Mouse (Mus musculus) midbrain, postnatal 0 days (tissue): ENCODE data around the gene Limd1. TPM values are rescaled to one million over a fixed set of nuclear protein-coding genes. Genes with fewer than 3 reads are reported as not detected.

Source experiments
- ATAC-seq: fragments of 200-750 bp; cut with Nextera tagmentation; 2 replicates; pipeline ENCODE4 v1.8.0; 2017; ENCODE audit warnings: moderate number of reproducible peaks, mild to moderate bottlenecking, moderate TSS enrichment, moderate library complexity; ENCODE audit not compliant: low FRiP score
- DNase-seq: peaks from one replicate; pipeline ENCODE4 v3.0.0-alpha.2; 2015; ENCODE audit warnings: low spot score
- H3K27ac ChIP-seq: fragments of 300-500 bp; sonication (generic); 2 replicates; pipeline ENCODE4 v1.5.1; 2014; ENCODE audit warnings: low read depth, mild to moderate bottlenecking, low read length, mixed read lengths
- H3K27me3 ChIP-seq: fragments of 300-500 bp; sonication (generic); 2 replicates; pipeline ENCODE4 v1.6.1; 2014; ENCODE audit warnings: low read length, control low read depth, mixed read lengths; ENCODE audit not compliant: insufficient read depth
- H3K36me3 ChIP-seq: fragments of 300-500 bp; sonication (generic); 2 replicates; pipeline ENCODE4 v1.6.1; 2014; ENCODE audit warnings: low read length, control low read depth, mixed read lengths; ENCODE audit not compliant: insufficient read depth
- H3K4me1 ChIP-seq: fragments of 300-500 bp; sonication (generic); 2 replicates; pipeline ENCODE4 v1.6.1; 2014; ENCODE audit warnings: mild to moderate bottlenecking, control low read depth, antibody characterized with exemption, low read length, mixed read lengths; ENCODE audit not compliant: insufficient read depth
- H3K4me2 ChIP-seq: fragments of 300-500 bp; sonication (generic); 2 replicates; pipeline ENCODE4 v1.6.1; 2014; ENCODE audit warnings: low read depth, mild to moderate bottlenecking, low read length, mixed read lengths; ENCODE audit not compliant: poor library complexity, severe bottlenecking
- H3K4me3 ChIP-seq: fragments of 300-500 bp; sonication (generic); 2 replicates; pipeline ENCODE4 v1.5.1; 2014; ENCODE audit warnings: low read depth, mild to moderate bottlenecking, low read length, moderate library complexity
- H3K9ac ChIP-seq: fragments of 300-500 bp; sonication (generic); replicated peaks from 2 replicates; pipeline ENCODE4 v1.6.1; 2014; ENCODE audit warnings: mild to moderate bottlenecking, low read length, moderate library complexity, mixed read lengths; ENCODE audit not compliant: poor library complexity, severe bottlenecking
- H3K9me3 ChIP-seq: fragments of 300-500 bp; sonication (generic); 2 replicates; pipeline ENCODE4 v1.6.1; 2016; ENCODE audit warnings: low read length, control low read depth
- CTCF ChIP-seq: IDR thresholded peaks from 2 replicates; pipeline ENCODE4 v1.5.1; 2016; ENCODE audit warnings: antibody characterized with exemption, mild to moderate bottlenecking
- WGBS: fragments of 180-500 bp; shearing (Covaris S2); extraction: QIAGEN DNeasy Blood & Tissue Kit; methylation state at CpG from one replicate; pipeline ENCODE4 v1.1.7; 2014; 5-methylcytosine and 5-hydroxymethylcytosine counted together
- polyA plus RNA-seq: library from polyadenylated mRNA; unstranded; fragments of >200 nt; fragmentation: Nextera tagmentation; extraction: Ambion mirVana; gene quantifications from 2 replicates; pipeline ENCODE4 v1.2.1, GENCODE M21; 2015
- total RNA-seq: library from RNA; depleted of rRNA; stranded (reverse); fragments of >200 nt; gene quantifications from 2 replicates; pipeline ENCODE4 v1.2.3, GENCODE M21; 2014

Gene Limd1
- total and polyA plus RNA-seq, 2 experiments from 2014 or later = 7.9 to 27.5 TPM

- WGBS = 85% methylated on average over 2 of the region's 2 CpGs
- TF ChIP-seq CTCF = peak; percentile 59
- Histone ChIP-seq H3K9me3 (no peaks in the 10 kb centered on the region), H3K4me1 (0 out of 2 replicates have a peak, but pooled peaks cover 2% of the 10 kb centered on the region), H3K36me3 (no peaks in the 10 kb centered on the region), H3K4me3 (no peak overlapping the region), H3K9ac (no peak overlapping the region), H3K27ac (no peak overlapping the region), H3K4me2 (no peak overlapping the region), H3K27me3 (no peaks in the 10 kb centered on the region)
- DNase-seq (no peak), ATAC-seq (no peak)
Observed at GRCm38 (mm10) chr9:123507380-123507779, 28.9 kb downstream of the Limd1 start.

- TF ChIP-seq CTCF = no peak
- H3K27ac ChIP-seq = peak overlapping the region; percentile 7; the same call in 1 of the 2 replicates
- no peak overlapping the region for H3K4me2 ChIP-seq
- H3K4me3 ChIP-seq = no peak overlapping the region
- H3K27me3 ChIP-seq = no peaks in the 10 kb centered on the region
- no peak overlapping the region for H3K9ac ChIP-seq
- 92% methylated on average over 2 of the region's 2 CpGs for WGBS
- no peak for DNase-seq
- H3K4me1 ChIP-seq = no peaks in the 10 kb centered on the region
- no peaks in the 10 kb centered on the region for H3K9me3 ChIP-seq
- ATAC-seq = no peak
- H3K36me3 ChIP-seq = no peaks in the 10 kb centered on the region
Observed at GRCm38 (mm10) chr9:123508986-123509385, 30.5 kb downstream of the Limd1 start.

- Histone ChIP-seq H3K36me3 (no peaks in the 10 kb centered on the region), H3K4me2 (no peak overlapping the region), H3K4me1 (no peaks in the 10 kb centered on the region), H3K27ac (peak overlapping the region; percentile 57), H3K27me3 (no peaks in the 10 kb centered on the region), H3K9me3 (no peaks in the 10 kb centered on the region), H3K4me3 (no peak overlapping the region), H3K9ac (no peak overlapping the region)
- ATAC-seq = peak; percentile 84
- TF ChIP-seq CTCF = 0 out of 2 replicates have a peak, but pooled peaks have one; percentile 5
- whole genome bisulfite sequencing = 66% methylated on average over 8 of the region's 8 CpGs
- peak; percentile 69 for DNase-seq
Observed at GRCm38 (mm10) chr9:123509638-123510604, 31.4 kb downstream of the Limd1 start.

GRCm38 (mm10) chr9:123510926-123511325 lies 32.4 kb downstream of the Limd1 start:
- ATAC-seq (no peak), DNase-seq (no peak)
- Histone ChIP-seq H3K4me3 (no peak overlapping the region), H3K36me3 (no peaks in the 10 kb centered on the region), H3K9ac (no peak overlapping the region), H3K27me3 (no peaks in the 10 kb centered on the region), H3K4me1 (no peaks in the 10 kb centered on the region), H3K27ac (no peak overlapping the region), H3K9me3 (no peaks in the 10 kb centered on the region), H3K4me2 (no peak overlapping the region)
- TF ChIP-seq CTCF = no peak
- WGBS = 94% methylated on average over 5 of the region's 5 CpGs

- DNase-seq (no peak), ATAC-seq (no peak)
- H3K4me1 ChIP-seq = no peaks in the 10 kb centered on the region
- no peak overlapping the region for H3K4me2 ChIP-seq
- H3K9ac ChIP-seq = no peak overlapping the region
- H3K27me3 ChIP-seq = no peaks in the 10 kb centered on the region
- WGBS = 87% methylated on average over 2 of the region's 2 CpGs
- no peaks in the 10 kb centered on the region for H3K36me3 ChIP-seq
- H3K9me3 ChIP-seq = no peaks in the 10 kb centered on the region
- H3K27ac ChIP-seq = no peak overlapping the region
- TF ChIP-seq CTCF = no peak
- H3K4me3 ChIP-seq = no peak overlapping the region
Observed at GRCm38 (mm10) chr9:123512482-123512881, 34.0 kb downstream of the Limd1 start.

GRCm38 (mm10) chr9:123515087-123515486 lies 36.6 kb downstream of the Limd1 start:
- WGBS = 95% methylated on average over 2 of the region's 2 CpGs
- Histone ChIP-seq H3K4me3 (no peak overlapping the region), H3K4me2 (no peak overlapping the region), H3K4me1 (no peaks in the 10 kb centered on the region), H3K9me3 (no peaks in the 10 kb centered on the region), H3K9ac (no peak overlapping the region), H3K27ac (no peak overlapping the region), H3K36me3 (peaks cover 7% of the 10 kb centered on the region; the same call in 1 of the 2 replicates), H3K27me3 (no peaks in the 10 kb centered on the region)
- ATAC-seq (no peak), DNase-seq (no peak)
- no peak for TF ChIP-seq CTCF
